Mouse (Mus musculus): ENCODE measurements at regions not wholly inside any gene's neighbourhood (a gene's known extent, or its start where the extent isn't known, plus 50 kb on each side); places are given as distances from the start of the nearest gene placed in this dataset.
A peak's percentile ranks its signal among the peaks of the same experiment; 100 is the strongest.

DNA sequence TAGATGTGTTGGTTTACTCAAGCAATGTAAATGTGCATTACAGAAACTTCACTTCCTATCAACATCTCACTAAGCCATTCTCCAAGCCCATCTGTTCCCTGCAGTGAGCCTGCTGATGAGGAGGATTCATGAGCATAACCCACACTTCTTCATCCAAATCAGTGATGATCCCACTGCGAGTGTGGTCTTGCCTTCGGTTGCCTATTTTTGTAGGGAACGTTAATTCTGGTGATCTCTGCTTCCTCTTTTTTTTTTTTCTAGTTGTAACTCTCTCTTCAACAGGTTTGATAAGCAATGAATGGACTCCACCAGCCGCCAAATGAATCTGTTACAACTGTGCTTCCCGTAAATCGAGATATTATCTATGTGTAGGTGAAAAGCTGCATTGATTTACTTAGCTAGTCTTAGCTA, 509.9 kb downstream of the Pdha2 start:
- WGBS = 76% methylated on average over 6 of the region's 6 CpGs

DNA sequence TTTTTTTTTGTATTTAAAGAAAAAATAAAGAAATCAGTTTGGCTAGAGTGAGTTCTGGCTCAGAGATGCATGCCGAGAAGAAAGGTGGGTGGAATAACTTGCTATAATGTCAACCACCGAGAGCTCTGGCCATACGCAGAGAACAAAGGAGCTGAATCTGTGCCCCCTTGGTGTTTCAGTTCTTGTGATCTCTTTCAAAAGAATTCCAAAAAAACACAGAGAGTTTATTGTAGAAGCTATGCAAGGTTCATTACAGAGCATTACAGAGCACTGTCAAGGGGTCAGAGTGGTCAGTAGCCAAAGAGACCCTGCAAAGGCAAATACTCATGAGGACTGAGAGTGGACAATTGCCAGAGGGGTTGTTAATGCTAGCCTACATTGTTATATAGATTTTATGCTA, 514.9 kb downstream of the Pdha2 start:
- ATAC-seq (replicated peaks; ENCODE audit: low FRiP score, low read depth) = no peak
- no peaks in the 10 kb centered on the region for H3K4me1 ChIP-seq (replicated peaks; ENCODE audit: insufficient read depth, low read length)
- no peaks in the 10 kb centered on the region for H3K9me3 ChIP-seq (replicated peaks; ENCODE audit: low read length)
- no peaks in the 10 kb centered on the region for H3K27me3 ChIP-seq (ENCODE audit: insufficient read depth, low read length)
- H3K4me3 ChIP-seq (replicated peaks; ENCODE audit: low read depth, low read length) = no peak overlapping the region
- H3K9ac ChIP-seq (ENCODE audit: low read depth, low read length) = no peak overlapping the region
- TF ChIP-seq CTCF (IDR thresholded peaks at IDR 0.05; ENCODE audit: low read depth) = no peak
- no peaks in the 10 kb centered on the region for H3K36me3 ChIP-seq (ENCODE audit: insufficient read depth, low read length)
- WGBS = 81% methylated on average over 3 of the region's 3 CpGs
- DNase-seq (ENCODE audit: low spot score) = no peak
- no peak overlapping the region for H3K4me2 ChIP-seq (ENCODE audit: low read length)
- no peak overlapping the region for H3K27ac ChIP-seq

More for the DNA sequence above, 509.9 kb downstream of the Pdha2 start:
- Histone ChIP-seq H3K36me3 (ENCODE audit: insufficient read depth, low read length) (no peaks in the 10 kb centered on the region), H3K4me2 (ENCODE audit: low read length) (no peak overlapping the region), H3K4me3 (replicated peaks; ENCODE audit: low read depth, low read length) (no peak overlapping the region), H3K27me3 (ENCODE audit: insufficient read depth, low read length) (no peaks in the 10 kb centered on the region), H3K9ac (ENCODE audit: low read depth, low read length) (no peak overlapping the region), H3K9me3 (replicated peaks; ENCODE audit: low read length) (no peaks in the 10 kb centered on the region), H3K27ac (no peak overlapping the region), H3K4me1 (replicated peaks; ENCODE audit: insufficient read depth, low read length) (no peaks in the 10 kb centered on the region)
- no peak for TF ChIP-seq CTCF (IDR thresholded peaks at IDR 0.05; ENCODE audit: low read depth)
- DNase-seq (ENCODE audit: low spot score) (no peak), ATAC-seq (replicated peaks; ENCODE audit: low FRiP score, low read depth) (no peak)

DNA sequence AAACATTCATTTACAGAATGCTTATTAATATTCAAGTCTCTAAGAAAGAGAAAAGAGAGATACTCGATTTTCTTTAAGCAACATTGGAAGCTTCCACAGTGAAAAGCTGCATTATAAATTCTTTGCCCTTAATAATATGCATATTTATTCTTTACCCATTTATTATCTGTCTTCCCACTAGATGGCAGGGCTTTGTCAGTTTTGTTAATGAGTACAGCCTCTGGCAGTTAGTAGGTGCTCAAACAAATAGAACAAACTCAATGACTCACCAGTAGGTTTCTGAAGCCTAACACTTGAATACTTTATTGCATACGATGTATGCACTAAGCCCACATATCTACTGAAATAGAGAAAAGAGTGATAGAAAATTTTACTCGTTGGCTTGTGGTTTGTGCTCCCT, 529.4 kb downstream of the Pdha2 start:
- 86% methylated on average over 3 of the region's 3 CpGs for WGBS
- H3K27ac ChIP-seq = no peak overlapping the region
- no peaks in the 10 kb centered on the region for H3K4me1 ChIP-seq (replicated peaks; ENCODE audit: insufficient read depth, low read length)

DNA sequence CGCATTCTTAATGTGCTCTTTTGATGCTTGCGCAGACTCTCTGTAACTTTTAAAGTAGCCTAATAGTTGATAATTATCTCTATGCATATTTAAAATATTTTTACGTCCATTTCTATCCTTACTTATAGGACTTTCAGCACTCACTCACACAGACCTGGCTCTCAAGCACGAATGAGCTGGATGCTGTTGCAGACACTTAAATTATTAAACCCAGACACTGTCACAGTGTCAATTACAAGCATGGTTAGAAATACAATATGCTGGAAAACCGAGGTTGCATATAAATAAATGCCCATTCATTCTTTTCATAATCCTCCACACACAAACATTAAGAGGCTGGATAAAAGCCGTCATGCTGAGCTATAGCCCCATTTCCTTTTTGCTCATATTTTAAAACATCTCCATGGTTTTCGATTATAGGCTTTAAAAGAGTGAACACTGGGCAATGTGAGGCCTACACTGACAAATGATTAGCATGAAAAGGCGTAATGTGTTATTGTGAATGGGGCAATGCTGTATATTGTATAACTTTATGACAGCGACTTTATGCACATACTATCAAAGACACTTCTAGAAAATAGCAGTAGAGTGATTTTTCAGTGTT, 566.3 kb downstream of the Pdha2 start:
- Histone ChIP-seq H3K27me3 (ENCODE audit: insufficient read depth, low read length) (no peaks in the 10 kb centered on the region), H3K4me3 (replicated peaks; ENCODE audit: low read depth, low read length) (no peak overlapping the region), H3K4me1 (replicated peaks; ENCODE audit: insufficient read depth, low read length) (no peaks in the 10 kb centered on the region), H3K36me3 (ENCODE audit: insufficient read depth, low read length) (no peaks in the 10 kb centered on the region), H3K27ac (no peak overlapping the region), H3K4me2 (ENCODE audit: low read length) (no peak overlapping the region), H3K9ac (ENCODE audit: low read depth, low read length) (no peak overlapping the region), H3K9me3 (replicated peaks; ENCODE audit: low read length) (no peaks in the 10 kb centered on the region)
- 76% methylated on average over 9 of the region's 9 CpGs for WGBS
- no peak for TF ChIP-seq CTCF (IDR thresholded peaks at IDR 0.05; ENCODE audit: low read depth)
- no peak for DNase-seq (ENCODE audit: low spot score)
- ATAC-seq (replicated peaks; ENCODE audit: low FRiP score, low read depth) = no peak

More for the DNA sequence above, 529.4 kb downstream of the Pdha2 start:
- H3K36me3 ChIP-seq (ENCODE audit: insufficient read depth, low read length) = no peaks in the 10 kb centered on the region
- no peaks in the 10 kb centered on the region for H3K27me3 ChIP-seq (ENCODE audit: insufficient read depth, low read length)
- DNase-seq (ENCODE audit: low spot score) = no peak
- no peak overlapping the region for H3K9ac ChIP-seq (ENCODE audit: low read depth, low read length)
- peak; percentile 26 for TF ChIP-seq CTCF (IDR thresholded peaks at IDR 0.05; ENCODE audit: low read depth)
- ATAC-seq (replicated peaks; ENCODE audit: low FRiP score, low read depth) = no peak
- H3K9me3 ChIP-seq (replicated peaks; ENCODE audit: low read length) = no peaks in the 10 kb centered on the region
- H3K4me3 ChIP-seq (replicated peaks; ENCODE audit: low read depth, low read length) = no peak overlapping the region
- no peak overlapping the region for H3K4me2 ChIP-seq (ENCODE audit: low read length)

DNA sequence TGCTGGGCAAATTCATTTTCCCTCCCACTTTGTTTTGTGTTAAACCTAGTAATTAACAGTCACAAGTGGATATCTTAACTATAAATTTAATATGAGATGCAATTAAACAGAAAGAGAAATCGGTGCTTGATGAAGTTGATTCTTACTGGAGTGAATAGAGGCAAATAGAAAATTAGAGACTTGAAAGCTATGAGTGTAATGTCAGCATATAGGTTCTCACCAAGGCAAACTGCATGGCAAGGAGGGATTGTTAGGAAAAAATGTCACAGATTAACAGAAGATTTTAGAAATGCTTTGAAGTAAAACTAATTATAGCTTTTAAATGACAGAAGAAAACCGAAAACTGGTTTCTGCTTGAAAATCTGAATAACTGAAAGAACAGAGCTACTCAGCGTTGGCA, 592.3 kb downstream of the Pdha2 start:
- Histone ChIP-seq H3K27ac (no peak overlapping the region), H3K27me3 (ENCODE audit: insufficient read depth, low read length) (no peaks in the 10 kb centered on the region), H3K4me3 (replicated peaks; ENCODE audit: low read depth, low read length) (no peak overlapping the region), H3K4me1 (replicated peaks; ENCODE audit: insufficient read depth, low read length) (no peaks in the 10 kb centered on the region), H3K4me2 (ENCODE audit: low read length) (no peak overlapping the region), H3K36me3 (ENCODE audit: insufficient read depth, low read length) (no peaks in the 10 kb centered on the region), H3K9ac (ENCODE audit: low read depth, low read length) (no peak overlapping the region), H3K9me3 (replicated peaks; ENCODE audit: low read length) (no peaks in the 10 kb centered on the region)
- TF ChIP-seq CTCF (IDR thresholded peaks at IDR 0.05; ENCODE audit: low read depth) = no peak
- DNase-seq (ENCODE audit: low spot score) (no peak), ATAC-seq (replicated peaks; ENCODE audit: low FRiP score, low read depth) (no peak)
- WGBS = 83% methylated on average over 3 of the region's 3 CpGs

All from kidney, postnatal 0 days (tissue).